Mouse (Mus musculus) midbrain, embryonic 16.5 days (tissue): Measurements from ENCODE around the gene Lpcat1. TPM values are rescaled to one million over a fixed set of nuclear protein-coding genes. Genes with fewer than 3 reads are reported as not detected.

Experiments used
- ATAC-seq: fragments of 200-750 bp; cut with Nextera tagmentation; 2 replicates; pipeline ENCODE4 v1.8.0; 2017; ENCODE audit warnings: moderate TSS enrichment
- H3K27ac ChIP-seq: fragments of 300-500 bp; sonication (generic); 2 replicates; pipeline ENCODE4 v1.5.1; 2014; ENCODE audit warnings: mild to moderate bottlenecking, low read length, mixed read lengths
- H3K27me3 ChIP-seq: fragments of 300-500 bp; sonication (generic); 2 replicates; pipeline ENCODE4 v1.6.1; 2014; ENCODE audit warnings: low read depth, low read length, mixed read lengths; ENCODE audit not compliant: control insufficient read depth, insufficient read depth
- H3K36me3 ChIP-seq: fragments of 300-500 bp; sonication (generic); 2 replicates; pipeline ENCODE4 v1.6.1; 2014; ENCODE audit warnings: mild to moderate bottlenecking, low read length, moderate library complexity, mixed read lengths; ENCODE audit not compliant: control insufficient read depth, insufficient read depth
- H3K4me1 ChIP-seq: fragments of 300-500 bp; sonication (generic); 2 replicates; pipeline ENCODE4 v1.6.1; 2014; ENCODE audit warnings: mild to moderate bottlenecking, low read length, mixed read lengths; ENCODE audit not compliant: control insufficient read depth, insufficient read depth
- H3K4me2 ChIP-seq: fragments of 300-500 bp; sonication (generic); 2 replicates; pipeline ENCODE4 v1.6.1; 2014; ENCODE audit warnings: mild to moderate bottlenecking, low read length, mixed read lengths
- H3K4me3 ChIP-seq: fragments of 300-500 bp; sonication (generic); 2 replicates; pipeline ENCODE4 v1.5.1; 2014; ENCODE audit warnings: low read depth, mild to moderate bottlenecking, low read length, moderate library complexity, mixed read lengths
- H3K9ac ChIP-seq: fragments of 300-500 bp; sonication (generic); 2 replicates; pipeline ENCODE4 v1.6.1; 2014; ENCODE audit warnings: low read depth, low read length, mixed read lengths
- H3K9me3 ChIP-seq: fragments of 300-500 bp; sonication (generic); replicated peaks from 2 replicates; pipeline ENCODE4 v1.6.1; 2014; ENCODE audit warnings: mild to moderate bottlenecking, low read length, mixed read lengths; ENCODE audit not compliant: control insufficient read depth, poor library complexity, severe bottlenecking
- WGBS: fragments of 180-500 bp; shearing (Covaris S2); extraction: QIAGEN DNeasy Blood & Tissue Kit; methylation state at CpG from one replicate; pipeline ENCODE4 v1.1.7; 2014; 5-methylcytosine and 5-hydroxymethylcytosine counted together
- polyA plus RNA-seq: library from polyadenylated mRNA; unstranded; fragments of >200 nt; fragmentation: Nextera tagmentation; extraction: Ambion mirVana; gene quantifications from 2 replicates; pipeline ENCODE4 v1.2.1, GENCODE M21; 2015

Gene Lpcat1
- polyA plus RNA-seq, 1 experiment from 2014 or later, result 78.3 TPM

GRCm38 (mm10) chr13:73429605-73430321, 37.2 kb upstream of the Lpcat1 start:
- no peak for ATAC-seq
- no peak overlapping the region for H3K27ac ChIP-seq
- no peaks in the 10 kb centered on the region for H3K36me3 ChIP-seq
- 76% methylated on average over 6 of the region's 6 CpGs for WGBS
- no peak overlapping the region for H3K4me2 ChIP-seq
- no peaks in the 10 kb centered on the region for H3K9me3 ChIP-seq
- H3K4me3 ChIP-seq, result no peak overlapping the region
- H3K9ac ChIP-seq, result no peak overlapping the region
- H3K27me3 ChIP-seq, result no peaks in the 10 kb centered on the region
- H3K4me1 ChIP-seq, result no peaks in the 10 kb centered on the region

GRCm38 (mm10) chr13:73432466-73433149, 34.4 kb upstream of the Lpcat1 start:
- ATAC-seq, result no peak
- Histone ChIP-seq H3K4me2 (no peak overlapping the region), H3K27me3 (no peaks in the 10 kb centered on the region), H3K9me3 (no peaks in the 10 kb centered on the region), H3K9ac (no peak overlapping the region), H3K36me3 (no peaks in the 10 kb centered on the region), H3K27ac (no peak overlapping the region), H3K4me3 (no peak overlapping the region), H3K4me1 (no peaks in the 10 kb centered on the region)
- 73% methylated on average over 7 of the region's 7 CpGs for WGBS

- Histone ChIP-seq H3K9me3 (no peaks in the 10 kb centered on the region), H3K4me3 (no peak overlapping the region), H3K27ac (no peak overlapping the region), H3K27me3 (no peaks in the 10 kb centered on the region), H3K4me1 (no peaks in the 10 kb centered on the region), H3K4me2 (no peak overlapping the region), H3K36me3 (no peaks in the 10 kb centered on the region), H3K9ac (no peak overlapping the region)
- WGBS, result 85% methylated on average over 15 of the region's 15 CpGs
- no peak for ATAC-seq
Measured at GRCm38 (mm10) chr13:73433681-73434535, 33.1 kb upstream of the Lpcat1 start.

- no peaks in the 10 kb centered on the region for H3K4me1 ChIP-seq
- 83% methylated on average over 5 of the region's 5 CpGs for WGBS
- no peak overlapping the region for H3K4me2 ChIP-seq
- no peaks in the 10 kb centered on the region for H3K9me3 ChIP-seq
- no peaks in the 10 kb centered on the region for H3K36me3 ChIP-seq
- H3K9ac ChIP-seq, result no peak overlapping the region
- H3K4me3 ChIP-seq, result no peak overlapping the region
- ATAC-seq, result no peak
- H3K27me3 ChIP-seq, result no peaks in the 10 kb centered on the region
- H3K27ac ChIP-seq, result no peak overlapping the region
Measured at GRCm38 (mm10) chr13:73434687-73435086, 32.3 kb upstream of the Lpcat1 start.

DNA sequence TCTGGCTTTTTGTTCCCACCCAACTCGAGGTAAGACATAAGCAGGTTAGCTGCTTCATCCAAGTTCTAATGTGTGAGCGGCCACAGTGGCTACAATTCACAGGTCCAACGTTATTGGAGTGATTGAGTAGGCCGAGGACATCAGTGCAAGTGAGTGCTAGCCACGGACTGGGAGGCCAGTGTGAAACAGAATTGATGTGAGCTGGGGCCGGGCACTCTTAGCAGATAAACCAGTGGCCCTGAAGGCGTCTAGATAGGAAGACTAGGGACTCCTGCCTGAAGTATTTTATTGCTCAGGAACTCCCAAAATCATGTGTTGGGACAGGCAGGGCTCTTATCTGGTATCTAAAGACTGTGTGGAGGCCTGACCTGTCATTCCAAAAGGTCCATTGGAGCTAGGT, 31.3 kb upstream of the Lpcat1 start:
- 87% methylated on average over 7 of the region's 7 CpGs for WGBS
- Histone ChIP-seq H3K4me1 (no peaks in the 10 kb centered on the region), H3K4me3 (no peak overlapping the region), H3K27ac (no peak overlapping the region), H3K4me2 (no peak overlapping the region), H3K9me3 (no peaks in the 10 kb centered on the region), H3K9ac (no peak overlapping the region), H3K27me3 (no peaks in the 10 kb centered on the region), H3K36me3 (no peaks in the 10 kb centered on the region)
- no peak for ATAC-seq

GRCm38 (mm10) chr13:73439057-73439456, 27.9 kb upstream of the Lpcat1 start:
- H3K9me3 ChIP-seq, result no peaks in the 10 kb centered on the region
- WGBS, result 29% methylated on average over 9 of the region's 9 CpGs
- no peaks in the 10 kb centered on the region for H3K4me1 ChIP-seq
- no peak overlapping the region for H3K4me2 ChIP-seq
- no peaks in the 10 kb centered on the region for H3K27me3 ChIP-seq
- no peak for ATAC-seq
- no peak overlapping the region for H3K9ac ChIP-seq
- H3K4me3 ChIP-seq, result no peak overlapping the region
- no peaks in the 10 kb centered on the region for H3K36me3 ChIP-seq
- H3K27ac ChIP-seq, result no peak overlapping the region

- H3K27ac ChIP-seq, result no peak overlapping the region
- WGBS, result 89% methylated on average over 4 of the region's 4 CpGs
- no peaks in the 10 kb centered on the region for H3K4me1 ChIP-seq
- H3K27me3 ChIP-seq, result no peaks in the 10 kb centered on the region
- ATAC-seq, result no peak
- no peaks in the 10 kb centered on the region for H3K36me3 ChIP-seq
- no peak overlapping the region for H3K4me3 ChIP-seq
- no peak overlapping the region for H3K4me2 ChIP-seq
- no peak overlapping the region for H3K9ac ChIP-seq
- no peaks in the 10 kb centered on the region for H3K9me3 ChIP-seq
Measured at GRCm38 (mm10) chr13:73441032-73441431, 26.0 kb upstream of the Lpcat1 start.

DNA sequence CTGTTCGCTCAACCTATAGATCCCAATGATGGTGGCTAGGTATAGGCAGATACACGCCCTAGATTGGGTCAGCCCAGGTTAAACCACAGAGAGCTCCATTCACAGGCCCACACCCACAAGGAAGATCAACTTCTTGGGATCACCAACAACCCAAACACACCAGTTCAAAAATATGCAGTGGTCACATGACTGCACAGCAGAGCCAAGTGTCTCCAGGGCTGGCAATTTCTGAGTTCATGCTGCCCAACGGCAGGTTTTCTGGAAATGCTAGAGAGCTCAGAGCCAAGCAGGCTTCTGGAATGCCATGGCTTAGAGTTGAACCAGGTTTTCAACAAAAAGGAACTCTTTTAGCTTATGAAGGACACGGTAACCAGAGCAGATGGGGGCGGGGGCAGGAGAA, 25.3 kb upstream of the Lpcat1 start:
- 86% methylated on average over 5 of the region's 5 CpGs for WGBS
- H3K4me2 ChIP-seq, result no peak overlapping the region
- H3K4me1 ChIP-seq, result no peaks in the 10 kb centered on the region
- no peaks in the 10 kb centered on the region for H3K36me3 ChIP-seq
- no peak overlapping the region for H3K9ac ChIP-seq
- H3K4me3 ChIP-seq, result no peak overlapping the region
- H3K9me3 ChIP-seq, result no peaks in the 10 kb centered on the region
- ATAC-seq, result no peak
- H3K27ac ChIP-seq, result no peak overlapping the region
- no peaks in the 10 kb centered on the region for H3K27me3 ChIP-seq

GRCm38 (mm10) chr13:73442431-73442830, 24.6 kb upstream of the Lpcat1 start:
- Histone ChIP-seq H3K4me2 (no peak overlapping the region), H3K9me3 (no peaks in the 10 kb centered on the region), H3K9ac (no peak overlapping the region), H3K4me1 (no peaks in the 10 kb centered on the region), H3K27ac (no peak overlapping the region), H3K27me3 (no peaks in the 10 kb centered on the region), H3K36me3 (no peaks in the 10 kb centered on the region), H3K4me3 (no peak overlapping the region)
- no peak for ATAC-seq
- 89% methylated on average over 5 of the region's 5 CpGs for WGBS
